Mouse (Mus musculus) bone marrow macrophage, adult 2 months (primary cell): ENCODE measurements around the gene Actr3.
A peak's percentile ranks its signal among the peaks of the same experiment; 100 is the strongest.

Source experiments
- CTCF ChIP-seq: IDR thresholded peaks from 2 replicates; pipeline ENCODE4 v1.5.1; 2012; ENCODE audit warnings: low read depth, mild to moderate bottlenecking, low read length, moderate library complexity
- POLR2A ChIP-seq: IDR thresholded peaks from 2 replicates; pipeline ENCODE4 v1.6.1; 2012; ENCODE audit warnings: mild to moderate bottlenecking, low read depth, low read length, borderline replicate concordance

DNA sequence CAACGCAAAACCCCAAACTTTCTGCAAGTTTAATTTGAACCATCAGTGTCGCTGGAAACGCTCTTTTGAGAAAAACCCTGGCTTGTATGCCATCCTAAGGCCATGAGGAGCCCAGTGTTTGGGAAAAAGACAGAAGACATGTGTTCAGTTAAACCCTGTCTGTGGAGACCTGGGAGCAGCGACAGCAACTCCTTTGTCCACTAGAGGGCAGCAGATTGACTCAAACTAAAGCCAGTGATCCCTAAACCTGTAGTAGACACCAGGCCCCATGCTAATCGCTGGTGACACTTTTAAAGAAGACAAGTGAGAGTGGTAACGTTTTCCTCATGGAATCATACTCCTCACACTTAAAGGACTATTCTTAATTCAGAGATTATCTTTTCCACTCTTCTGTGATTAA lies 64.7 kb downstream of the Actr3 start:
- TF ChIP-seq POLR2A (no peak), CTCF (peak; percentile 62)
